16 mouse cellular contexts compared by ENCODE assay signal in genomic region chr5:96258210-96258609, GRCm38 (mm10). TPM values are rescaled to one million over a fixed set of nuclear protein-coding genes. Genes with fewer than 3 reads are reported as not detected.
DNase-seq lines count a peak whose midpoint lies in the region; ATAC-seq and TF ChIP-seq lines count a peak whose summit lies in the region.
"Had no signal": no experiment of that assay in that cellular context is flagged by ENCODE, and none has a peak within 500 bp of the region (broad histone marks: within the 10 kb centered on the region; RNA-seq: fewer than 3 reads in every experiment).

No protein-coding gene starts in this region.

- TF ChIP-seq POLR2A in limb, embryonic 14.5 days (IDR thresholded peaks at IDR 0.05; ENCODE audit: borderline replicate concordance, extremely low read depth, insufficient read depth, insufficient read length), result no peak

- H3K4me1 ChIP-seq in limb, embryonic 14.5 days (ENCODE audit: control insufficient read depth, insufficient read depth, low read length), result no peaks in the 10 kb centered on the region
- H3K4me1 ChIP-seq in limb, embryonic 10.5 days, result no peaks in the 10 kb centered on the region
- no peaks in the 10 kb centered on the region for H3K4me1 ChIP-seq in forebrain, embryonic 15.5 days
- H3K4me1 ChIP-seq: embryonic facial prominence, embryonic 13.5 days; forebrain, embryonic 13.5 days had no signal

- no peak overlapping the region for H3K9ac ChIP-seq in limb, embryonic 14.5 days (ENCODE audit: low read depth, low read length, severe bottlenecking)
- H3K9ac ChIP-seq in forebrain, embryonic 15.5 days (replicated peaks), result no peak overlapping the region
- H3K9ac ChIP-seq: embryonic facial prominence, embryonic 13.5 days; forebrain, embryonic 13.5 days had no signal

- peaks cover 6% of the 10 kb centered on the region; the same call in 1 of the 2 replicates for H3K36me3 ChIP-seq in limb, embryonic 14.5 days (ENCODE audit: control insufficient read depth, insufficient read depth, low read length)
- H3K36me3 ChIP-seq in limb, embryonic 10.5 days, result peaks cover 14% of the 10 kb centered on the region
- peaks cover 4% of the 10 kb centered on the region; the same call in 1 of the 2 replicates for H3K36me3 ChIP-seq in forebrain, embryonic 15.5 days

- H3K27me3 ChIP-seq in limb, embryonic 14.5 days (ENCODE audit: control insufficient read depth, insufficient read depth, low read length), result no peaks in the 10 kb centered on the region
- no peaks in the 10 kb centered on the region for H3K27me3 ChIP-seq in limb, embryonic 10.5 days (ENCODE audit: low read depth, poor library complexity, severe bottlenecking)
- no peaks in the 10 kb centered on the region for H3K27me3 ChIP-seq in forebrain, embryonic 15.5 days
- H3K27me3 ChIP-seq: embryonic facial prominence, embryonic 13.5 days; forebrain, embryonic 13.5 days had no signal

- no peak overlapping the region for H3K4me2 ChIP-seq in limb, embryonic 14.5 days (replicated peaks; ENCODE audit: low read depth, low read length, severe bottlenecking)
- no peak overlapping the region for H3K4me2 ChIP-seq in forebrain, embryonic 15.5 days (replicated peaks)
- H3K4me2 ChIP-seq: embryonic facial prominence, embryonic 13.5 days; forebrain, embryonic 13.5 days had no signal

- no peak overlapping the region for H3K27ac ChIP-seq in limb, embryonic 14.5 days (replicated peaks; ENCODE audit: low read depth, low read length)
- H3K27ac ChIP-seq in limb, embryonic 10.5 days, result no peak overlapping the region
- H3K27ac ChIP-seq in forebrain, embryonic 15.5 days (replicated peaks), result no peak overlapping the region
- H3K27ac ChIP-seq: embryonic facial prominence, embryonic 13.5 days; forebrain, embryonic 13.5 days had no signal

- no peak for ATAC-seq in limb, embryonic 14.5 days (ENCODE audit: low FRiP score, low read depth)
- no peak for ATAC-seq in forebrain, embryonic 15.5 days (replicated peaks)
- ATAC-seq: forebrain, embryonic 13.5 days; forebrain, embryonic 16.5 days had no signal

- H3K4me3 ChIP-seq in limb, embryonic 14.5 days (replicated peaks; ENCODE audit: low read length), result no peak overlapping the region
- H3K4me3 ChIP-seq in limb, embryonic 10.5 days, result no peak overlapping the region
- no peak overlapping the region for H3K4me3 ChIP-seq in forebrain, embryonic 15.5 days
- H3K4me3 ChIP-seq: embryonic facial prominence, embryonic 13.5 days; forebrain, embryonic 13.5 days had no signal

- 72% methylated on average over 5 of the region's 5 CpGs for WGBS in limb, embryonic 14.5 days
- WGBS in limb, embryonic 10.5 days, result 94% methylated on average over 5 of the region's 5 CpGs
- 79% methylated on average over 5 of the region's 5 CpGs for WGBS in forebrain, embryonic 15.5 days

- H3K9me3 ChIP-seq in limb, embryonic 14.5 days (ENCODE audit: control insufficient read depth, low read length), result no peaks in the 10 kb centered on the region
- no peaks in the 10 kb centered on the region for H3K9me3 ChIP-seq in limb, embryonic 10.5 days (replicated peaks)
- no peaks in the 10 kb centered on the region for H3K9me3 ChIP-seq in forebrain, embryonic 15.5 days
- H3K9me3 ChIP-seq: embryonic facial prominence, embryonic 13.5 days; forebrain, embryonic 13.5 days had no signal

- DNase-seq in limb, embryonic 14.5 days (ENCODE audit: low spot score), result peak; percentile 22
- no peak for DNase-seq in limb, embryonic 10.5 days (ENCODE audit: low spot score)
- DNase-seq in forelimb bud, embryonic 11.5 days (ENCODE audit: low read depth, low spot score), result peak; percentile 5
- no peak for DNase-seq in layer of hippocampus, postnatal 36 days
- DNase-seq: adrenal gland, adult 2 months; adrenal gland, postnatal 10 days; adrenal gland, postnatal 25 days; cerebellum, adult 11-12 months; cerebellum, adult 2 months; cerebellum, adult 9-10 months; cerebellum, postnatal 10 days; cerebellum, postnatal 25 days had no signal

RNA-seq across cellular contexts. Expression of gene Mrpl1, which starts 48.9 kb away (rescaled TPM):
- polyA plus RNA-seq in limb, embryonic 14.5 days (2012; rRNA removed), result 8.2 and 11.4 TPM in 2 replicates
- polyA plus RNA-seq in limb, embryonic 14.5 days (2014; fragmentation: Nextera tagmentation; extraction: Ambion mirVana), result 17.5 and 19.3 TPM in 2 replicates
- 23.7 and 26.4 TPM in 2 replicates for polyA plus RNA-seq in limb, embryonic 10.5 days (2016; fragmentation: Nextera tagmentation; extraction: Ambion mirVana)
- total RNA-seq in layer of hippocampus, postnatal 36 days (2021), result 10 to 100 TPM; 15.8 to 17.3 TPM
- polyA plus RNA-seq in forebrain, embryonic 15.5 days (2015; fragmentation: Nextera tagmentation; extraction: Ambion mirVana), result 16.5 and 16.7 TPM in 2 replicates

Comparison
In these comparisons a context has a peak if more than half of its experiments do, and no peak if none do; other contexts are left out.
1. DNase-seq: peak in limb, embryonic 14.5 days (single experiment) and forelimb bud, embryonic 11.5 days (single experiment); none in limb, embryonic 10.5 days (single experiment) and layer of hippocampus, postnatal 36 days (0 of 2).